Mouse (Mus musculus): ENCODE measurements around the gene Krba1. TPM values are rescaled to one million over a fixed set of nuclear protein-coding genes. Genes with fewer than 3 reads are reported as not detected.

Gene Krba1
- polyA plus RNA-seq, 1 experiment from 2014 or later = 29.4 TPM

GRCm38 (mm10) chr6:48428769-48429557 is 33.6 kb downstream of the Krba1 start:
- Histone ChIP-seq H3K27ac (replicated peaks) (no peak overlapping the region), H3K36me3 (no peaks in the 10 kb centered on the region), H3K9me3 (no peaks in the 10 kb centered on the region), H3K4me1 (no peaks in the 10 kb centered on the region), H3K4me2 (replicated peaks) (no peak overlapping the region), H3K27me3 (no peaks in the 10 kb centered on the region), H3K9ac (replicated peaks) (no peak overlapping the region), H3K4me3 (no peak overlapping the region)
- 77% methylated on average over 4 of the region's 4 CpGs for WGBS
- ATAC-seq (replicated peaks) = no peak

GRCm38 (mm10) chr6:48430748-48431147 is 35.4 kb downstream of the Krba1 start:
- 71% methylated on average over 5 of the region's 5 CpGs for WGBS
- ATAC-seq (replicated peaks) = no peak
- H3K27me3 ChIP-seq = no peaks in the 10 kb centered on the region
- no peak overlapping the region for H3K27ac ChIP-seq (replicated peaks)
- H3K9me3 ChIP-seq = no peaks in the 10 kb centered on the region
- H3K9ac ChIP-seq (replicated peaks) = no peak overlapping the region
- H3K4me2 ChIP-seq (replicated peaks) = no peak overlapping the region
- no peaks in the 10 kb centered on the region for H3K4me1 ChIP-seq
- no peak overlapping the region for H3K4me3 ChIP-seq
- H3K36me3 ChIP-seq = no peaks in the 10 kb centered on the region

DNA sequence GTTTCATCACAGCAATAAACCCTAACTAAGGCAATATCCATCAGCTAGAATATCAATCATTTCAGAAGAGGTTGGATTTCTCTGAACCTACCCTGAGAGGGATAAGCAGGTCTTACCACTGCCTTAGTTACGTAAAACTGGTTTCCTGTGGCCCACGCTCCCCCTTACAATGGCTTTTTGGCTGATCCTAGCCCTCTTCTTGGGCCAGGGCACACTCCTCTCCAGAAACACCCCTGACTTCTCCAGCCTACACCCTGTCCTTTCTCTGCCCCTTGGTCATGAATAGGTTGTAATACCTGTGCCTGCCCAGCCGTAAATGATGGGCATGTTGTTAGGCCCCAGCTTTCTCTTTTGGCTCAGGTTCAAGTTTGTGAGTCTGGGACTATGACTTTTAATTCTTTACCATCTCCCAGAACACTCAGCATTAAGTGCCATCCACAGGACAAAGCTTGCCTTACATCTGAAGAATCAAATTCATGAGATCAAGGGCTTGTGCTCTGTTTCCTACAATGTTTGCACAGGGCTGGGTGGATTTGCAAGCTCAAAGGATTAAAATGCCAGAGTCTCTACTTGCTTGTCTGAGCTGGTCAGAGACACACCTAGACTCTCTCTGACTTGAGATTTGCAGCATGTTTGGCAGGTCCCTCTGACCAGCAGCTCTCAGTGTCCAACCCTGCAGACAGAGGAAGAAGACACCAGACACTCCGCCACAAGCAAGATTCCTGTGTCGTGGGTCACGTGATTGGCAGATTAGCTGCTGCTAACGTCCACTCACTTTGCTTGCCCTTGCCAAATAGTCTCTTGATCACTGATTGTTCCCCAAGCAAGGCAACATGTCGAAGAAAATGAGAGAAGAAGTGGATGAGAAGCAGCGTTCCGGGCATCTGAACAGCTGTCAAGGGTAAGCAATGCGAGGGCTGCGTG is 37.8 kb downstream of the Krba1 start:
- Histone ChIP-seq H3K4me2 (replicated peaks) (no peak overlapping the region), H3K9ac (replicated peaks) (no peak overlapping the region), H3K4me1 (no peaks in the 10 kb centered on the region), H3K27ac (replicated peaks) (no peak overlapping the region), H3K27me3 (peaks cover 4% of the 10 kb centered on the region; the same call in 1 of the 2 replicates), H3K36me3 (peaks cover 14% of the 10 kb centered on the region), H3K9me3 (no peaks in the 10 kb centered on the region), H3K4me3 (no peak overlapping the region)
- ATAC-seq (replicated peaks) = no peak
- WGBS = 69% methylated on average over 12 of the region's 12 CpGs

- no peak for ATAC-seq (replicated peaks)
Measured at GRCm38 (mm10) chr6:48434651-48435050, 39.3 kb downstream of the Krba1 start.

DNA sequence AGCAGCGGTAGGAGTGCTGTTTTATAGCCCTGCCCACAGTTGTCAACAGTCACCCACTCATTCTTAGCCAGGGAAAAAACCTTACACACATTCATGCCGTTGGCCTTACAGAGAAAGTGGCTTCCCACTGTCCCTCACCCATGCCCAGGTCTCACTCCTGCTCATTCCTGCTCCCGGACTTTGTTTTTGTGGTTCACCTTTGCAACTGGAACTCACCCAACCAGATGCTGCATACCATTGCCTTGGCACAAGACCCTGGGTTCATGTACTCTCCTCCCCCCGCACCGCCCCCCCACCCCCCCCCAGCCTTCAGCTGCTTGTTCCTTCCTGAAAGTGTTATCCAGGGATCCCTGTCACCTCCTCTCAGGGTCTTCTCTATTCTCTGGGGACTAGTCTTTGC is 39.7 kb downstream of the Krba1 start:
- Histone ChIP-seq H3K27ac (replicated peaks) (no peak overlapping the region), H3K4me1 (peaks cover 13% of the 10 kb centered on the region), H3K36me3 (peaks cover 19% of the 10 kb centered on the region), H3K9ac (replicated peaks) (no peak overlapping the region), H3K4me2 (replicated peaks) (no peak overlapping the region), H3K27me3 (peaks cover 19% of the 10 kb centered on the region; the same call in 1 of the 2 replicates), H3K4me3 (no peak overlapping the region), H3K9me3 (no peaks in the 10 kb centered on the region)
- WGBS = 69% methylated on average over 5 of the region's 5 CpGs
- ATAC-seq (replicated peaks) = no peak

More at GRCm38 (mm10) chr6:48434651-48435050, 39.3 kb downstream of the Krba1 start:
- no peak overlapping the region for H3K9ac ChIP-seq (replicated peaks)
- H3K27ac ChIP-seq (replicated peaks) = no peak overlapping the region
- H3K27me3 ChIP-seq = peaks cover 16% of the 10 kb centered on the region; the same call in 1 of the 2 replicates
- H3K4me1 ChIP-seq = peaks cover 13% of the 10 kb centered on the region
- 71% methylated on average over 6 of the region's 6 CpGs for WGBS
- H3K4me2 ChIP-seq (replicated peaks) = no peak overlapping the region
- H3K4me3 ChIP-seq = no peak overlapping the region
- H3K36me3 ChIP-seq = peaks cover 19% of the 10 kb centered on the region
- H3K9me3 ChIP-seq = no peaks in the 10 kb centered on the region

GRCm38 (mm10) chr6:48435706-48436349 is 40.4 kb downstream of the Krba1 start:
- 84% methylated on average over 5 of the region's 5 CpGs for WGBS
- Histone ChIP-seq H3K4me2 (replicated peaks) (no peak overlapping the region), H3K9me3 (no peaks in the 10 kb centered on the region), H3K4me3 (no peak overlapping the region), H3K27me3 (peaks cover 19% of the 10 kb centered on the region; the same call in 1 of the 2 replicates), H3K27ac (replicated peaks) (no peak overlapping the region), H3K9ac (replicated peaks) (no peak overlapping the region), H3K36me3 (peaks cover 19% of the 10 kb centered on the region), H3K4me1 (peaks cover 13% of the 10 kb centered on the region)
- no peak for ATAC-seq (replicated peaks)

- Histone ChIP-seq H3K9ac (replicated peaks) (no peak overlapping the region), H3K4me2 (replicated peaks) (no peak overlapping the region), H3K27me3 (peaks cover 19% of the 10 kb centered on the region; the same call in 1 of the 2 replicates), H3K36me3 (peaks cover 30% of the 10 kb centered on the region), H3K9me3 (no peaks in the 10 kb centered on the region), H3K27ac (replicated peaks) (no peak overlapping the region), H3K4me1 (peaks cover 13% of the 10 kb centered on the region), H3K4me3 (no peak overlapping the region)
- no peak for ATAC-seq (replicated peaks)
- WGBS = 50% methylated on average over 35 of the region's 35 CpGs
Measured at GRCm38 (mm10) chr6:48437679-48438376, 42.4 kb downstream of the Krba1 start.

DNA sequence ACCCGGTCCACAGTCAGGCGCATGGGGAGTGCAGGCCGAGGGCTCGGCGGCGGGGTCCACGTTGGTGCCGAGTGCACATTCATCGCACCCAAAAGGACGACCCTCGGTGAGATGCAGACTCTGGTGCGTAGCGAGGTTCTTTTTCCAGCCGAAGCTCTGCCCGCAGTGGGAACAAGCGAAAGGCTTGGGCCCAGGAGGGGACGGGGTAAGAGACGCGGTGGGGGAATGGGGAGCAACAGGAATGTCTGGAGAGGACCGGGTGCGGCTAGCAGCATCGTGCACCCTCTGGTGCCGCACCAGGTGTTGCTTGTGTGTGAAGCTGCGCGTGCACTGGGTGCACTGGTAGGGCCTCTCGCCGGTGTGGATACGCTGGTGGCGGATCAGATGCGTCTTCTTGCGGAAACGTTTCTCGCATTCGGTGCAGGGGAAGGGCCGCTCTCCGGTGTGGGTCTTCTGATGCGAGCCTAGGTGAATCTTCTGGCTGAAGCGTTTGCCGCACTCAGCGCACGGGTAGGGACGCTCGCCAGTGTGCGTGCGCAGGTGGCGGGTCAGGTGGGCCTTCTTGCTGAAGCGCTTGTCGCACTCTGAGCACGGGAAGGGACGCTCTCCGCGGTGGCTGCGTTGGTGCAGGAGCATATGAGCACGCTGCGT is 43.2 kb downstream of the Krba1 start:
- H3K9ac ChIP-seq (replicated peaks) = no peak overlapping the region
- H3K27me3 ChIP-seq = peaks cover 19% of the 10 kb centered on the region; the same call in 1 of the 2 replicates
- peak overlapping the region; percentile 10 for H3K4me3 ChIP-seq
- 27% methylated on average over 55 of the region's 55 CpGs for WGBS
- H3K36me3 ChIP-seq = peaks cover 30% of the 10 kb centered on the region
- no peak for ATAC-seq (replicated peaks)
- H3K4me1 ChIP-seq = peaks cover 18% of the 10 kb centered on the region
- H3K4me2 ChIP-seq (replicated peaks) = peak overlapping the region; percentile 28
- no peak overlapping the region for H3K27ac ChIP-seq (replicated peaks)
- no peaks in the 10 kb centered on the region for H3K9me3 ChIP-seq

DNA sequence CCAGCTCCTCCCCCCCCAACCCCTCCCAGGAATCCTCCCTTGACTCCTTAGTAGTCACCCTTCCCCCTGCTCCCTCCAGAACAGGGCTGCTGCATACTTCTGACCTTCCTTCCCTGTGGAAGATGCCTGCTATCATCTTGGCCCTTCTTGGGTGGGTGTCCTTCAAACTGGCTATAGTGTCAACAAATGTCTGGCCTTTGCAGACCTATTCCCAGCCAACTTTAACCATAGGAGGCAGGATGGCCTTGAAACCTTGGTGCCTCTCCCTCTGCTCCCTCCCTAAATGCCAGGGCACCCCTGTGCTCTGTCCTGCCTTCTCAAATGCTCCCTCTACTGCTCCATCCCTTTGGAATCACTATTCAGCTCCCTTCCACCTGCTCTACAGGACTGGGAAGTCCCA is 44.3 kb downstream of the Krba1 start:
- no peak overlapping the region for H3K27ac ChIP-seq (replicated peaks)
- ATAC-seq (replicated peaks) = no peak
- no peak overlapping the region for H3K9ac ChIP-seq (replicated peaks)
- no peaks in the 10 kb centered on the region for H3K9me3 ChIP-seq
- H3K4me1 ChIP-seq = peaks cover 22% of the 10 kb centered on the region
- no peak overlapping the region for H3K4me3 ChIP-seq
- H3K27me3 ChIP-seq = peaks cover 19% of the 10 kb centered on the region; the same call in 1 of the 2 replicates
- H3K36me3 ChIP-seq = peaks cover 30% of the 10 kb centered on the region
- H3K4me2 ChIP-seq (replicated peaks) = no peak overlapping the region

GRCm38 (mm10) chr6:48440306-48441014 is 45.1 kb downstream of the Krba1 start:
- H3K4me3 ChIP-seq = no peak overlapping the region
- H3K9ac ChIP-seq (replicated peaks) = no peak overlapping the region
- WGBS = 40% methylated on average over 14 of the region's 14 CpGs
- no peak overlapping the region for H3K27ac ChIP-seq (replicated peaks)
- H3K4me2 ChIP-seq (replicated peaks) = no peak overlapping the region
- peaks cover 30% of the 10 kb centered on the region for H3K36me3 ChIP-seq
- H3K27me3 ChIP-seq = peaks cover 19% of the 10 kb centered on the region; the same call in 1 of the 2 replicates
- no peaks in the 10 kb centered on the region for H3K9me3 ChIP-seq
- H3K4me1 ChIP-seq = peaks cover 24% of the 10 kb centered on the region
- ATAC-seq (replicated peaks) = no peak
